Comparison of ENCODE assay signal across 22 mouse cellular contexts in the genomic region with DNA sequence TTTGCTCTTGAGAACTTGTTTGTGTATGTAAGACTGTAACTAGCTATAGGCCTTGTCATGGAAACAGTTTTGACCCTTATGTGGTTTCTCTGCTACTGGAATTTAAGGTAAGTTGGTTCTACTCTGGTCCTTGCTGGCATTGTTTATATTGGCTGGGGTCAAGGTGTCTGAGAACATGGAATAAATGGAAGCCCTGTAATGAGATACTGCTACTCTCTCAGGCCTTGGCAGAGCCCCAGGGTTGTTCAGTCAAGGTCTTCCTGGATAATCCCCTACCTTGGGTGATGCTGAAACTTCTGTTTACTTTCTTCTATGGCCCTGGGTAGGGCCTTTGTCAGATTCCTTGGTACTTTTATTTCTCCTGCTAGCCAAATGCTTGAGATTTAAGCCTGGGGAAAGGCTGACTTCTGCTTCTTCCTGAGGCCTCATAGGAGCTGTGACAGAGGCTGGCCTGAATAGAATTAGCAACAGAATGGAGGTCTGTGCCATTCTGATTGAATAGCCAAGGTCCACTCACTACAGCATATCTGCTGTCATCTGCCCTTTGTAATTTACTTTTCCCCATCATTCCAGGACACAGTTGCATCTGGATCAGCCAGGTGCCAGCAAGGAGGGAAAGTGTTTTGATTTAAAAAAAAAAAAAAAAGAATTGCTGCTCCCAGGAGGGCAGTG.
DNase-seq lines count a peak whose midpoint lies in the region; ATAC-seq lines count a peak whose summit lies in the region.
"Had no signal": no experiment of that assay in that cellular context is flagged by ENCODE, and none has a peak within 500 bp of the region (broad histone marks: within the 10 kb centered on the region; RNA-seq: fewer than 3 reads in every experiment).

No protein-coding gene starts in this region.

- DNase-seq in limb, embryonic 10.5 days (ENCODE audit: low spot score) = no peak
- peak; percentile 27 for DNase-seq in 3T3-L1 (ENCODE audit: low read depth, low spot score)
- DNase-seq in ZHBTc4 (ENCODE audit: low read depth, low spot score) = peak; percentile 55
- DNase-seq in adrenal gland, postnatal 36 days = peak; percentile 74 to 77
- DNase-seq in layer of hippocampus, postnatal 36 days = no peak
- DNase-seq: cerebellum, postnatal 10 days; gastrocnemius, postnatal 14 days; kidney, adult 11 months; kidney, postnatal 14 days; lung, postnatal 10 days; retina, postnatal 1 day; right cerebral cortex, postnatal 4 days; thymus, postnatal 36 days had no signal

- H3K9ac ChIP-seq in limb, embryonic 13.5 days = no peak overlapping the region
- H3K9ac ChIP-seq: embryonic facial prominence, embryonic 13.5 days; forebrain, embryonic 15.5 days; liver, embryonic 14.5 days had no signal

- H3K36me3 ChIP-seq in limb, embryonic 13.5 days = no peaks in the 10 kb centered on the region
- no peaks in the 10 kb centered on the region for H3K36me3 ChIP-seq in limb, embryonic 10.5 days
- H3K36me3 ChIP-seq: embryonic facial prominence, embryonic 13.5 days; forebrain, embryonic 15.5 days had no signal

- peak overlapping the region; percentile 44 for H3K27ac ChIP-seq in limb, embryonic 13.5 days
- no peak overlapping the region for H3K27ac ChIP-seq in limb, embryonic 10.5 days
- H3K27ac ChIP-seq: embryonic facial prominence, embryonic 13.5 days; forebrain, embryonic 15.5 days; layer of hippocampus, adult 2 months; liver, embryonic 14.5 days had no signal

- peaks cover 11% of the 10 kb centered on the region; the same call in 1 of the 2 replicates for H3K4me1 ChIP-seq in limb, embryonic 13.5 days
- no peaks in the 10 kb centered on the region for H3K4me1 ChIP-seq in limb, embryonic 10.5 days
- H3K4me1 ChIP-seq: embryonic facial prominence, embryonic 13.5 days; forebrain, embryonic 15.5 days had no signal

- no peaks in the 10 kb centered on the region for H3K27me3 ChIP-seq in limb, embryonic 13.5 days
- no peaks in the 10 kb centered on the region for H3K27me3 ChIP-seq in limb, embryonic 10.5 days (ENCODE audit: low read depth, poor library complexity, severe bottlenecking)
- H3K27me3 ChIP-seq: CH12.LX; embryonic facial prominence, embryonic 13.5 days; forebrain, embryonic 15.5 days had no signal

- ATAC-seq in limb, embryonic 13.5 days (ENCODE audit: low FRiP score, low read depth) = no peak
- ATAC-seq in granulocyte monocyte progenitor cell, adult 5-6 weeks (replicated peaks; ENCODE audit: poor library complexity, severe bottlenecking) = no peak
- ATAC-seq: forebrain, embryonic 15.5 days; midbrain, embryonic 16.5 days had no signal

- no peak overlapping the region for H3K4me2 ChIP-seq in limb, embryonic 13.5 days (replicated peaks)
- H3K4me2 ChIP-seq: embryonic facial prominence, embryonic 13.5 days; forebrain, embryonic 15.5 days had no signal

- no peaks in the 10 kb centered on the region for H3K9me3 ChIP-seq in limb, embryonic 13.5 days
- H3K9me3 ChIP-seq in limb, embryonic 10.5 days (replicated peaks) = no peaks in the 10 kb centered on the region
- H3K9me3 ChIP-seq: embryonic facial prominence, embryonic 13.5 days; forebrain, embryonic 15.5 days; megakaryocyte, embryonic 14.5 days had no signal

- H3K4me3 ChIP-seq in limb, embryonic 13.5 days = no peak overlapping the region
- no peak overlapping the region for H3K4me3 ChIP-seq in limb, embryonic 10.5 days
- H3K4me3 ChIP-seq: embryonic facial prominence, embryonic 13.5 days; forebrain, embryonic 15.5 days; layer of hippocampus, adult 2 months; megakaryocyte, embryonic 14.5 days had no signal

Comparison
In these comparisons a context has a peak if more than half of its experiments do, and no peak if none do; other contexts are left out.
1. DNase-seq: peak in 3T3-L1 (single experiment), ZHBTc4 (single experiment) and adrenal gland, postnatal 36 days (2 of 2); none in limb, embryonic 10.5 days (single experiment) and layer of hippocampus, postnatal 36 days (0 of 2).